Mouse (Mus musculus): ENCODE results near the gene Slc10a4.

Gene Slc10a4

DNA sequence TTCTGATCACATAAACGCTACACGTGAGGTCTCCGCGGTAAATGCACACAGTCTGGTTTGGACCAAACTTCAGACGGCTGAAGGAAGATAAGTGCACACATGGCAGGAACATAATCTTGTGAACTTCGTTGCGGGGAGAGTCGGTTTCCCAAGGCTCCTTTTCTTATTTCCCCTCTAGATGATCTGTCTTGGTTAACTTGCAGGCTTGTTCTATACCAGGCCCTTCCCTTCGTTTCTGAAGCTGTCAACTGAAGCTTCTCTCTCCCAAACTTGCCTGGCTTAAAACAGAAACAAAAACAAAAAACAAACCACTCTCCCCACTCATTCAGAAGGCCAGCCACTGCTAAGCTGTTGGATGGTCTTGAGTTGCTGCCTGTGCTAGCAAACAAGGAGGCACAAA is 8.1 kb downstream of the Slc10a4 start:
- no peak for DNase-seq (ENCODE audit: low spot score in 2 of 2)

DNA sequence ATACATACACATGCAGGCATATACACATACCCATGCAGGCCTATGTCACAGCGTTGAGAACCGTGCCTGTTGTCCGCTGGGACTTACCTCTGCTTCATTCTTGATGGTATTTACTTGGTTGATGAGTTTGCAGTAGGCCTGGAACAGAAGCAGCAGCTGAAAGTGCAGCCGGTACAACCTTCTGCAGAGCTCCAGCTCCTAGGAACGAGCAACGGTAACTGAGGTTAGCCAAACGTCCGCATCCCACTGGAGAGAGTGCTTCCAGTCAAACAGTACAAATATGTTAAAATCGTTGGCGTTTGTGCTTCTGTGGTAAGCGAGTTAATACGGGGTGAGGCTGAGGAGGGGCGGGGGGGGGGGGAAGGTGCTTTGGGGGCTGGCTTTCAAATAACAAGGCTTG is 17.1 kb downstream of the Slc10a4 start:
- no peak for DNase-seq (ENCODE audit: low spot score in 2 of 2)

DNA sequence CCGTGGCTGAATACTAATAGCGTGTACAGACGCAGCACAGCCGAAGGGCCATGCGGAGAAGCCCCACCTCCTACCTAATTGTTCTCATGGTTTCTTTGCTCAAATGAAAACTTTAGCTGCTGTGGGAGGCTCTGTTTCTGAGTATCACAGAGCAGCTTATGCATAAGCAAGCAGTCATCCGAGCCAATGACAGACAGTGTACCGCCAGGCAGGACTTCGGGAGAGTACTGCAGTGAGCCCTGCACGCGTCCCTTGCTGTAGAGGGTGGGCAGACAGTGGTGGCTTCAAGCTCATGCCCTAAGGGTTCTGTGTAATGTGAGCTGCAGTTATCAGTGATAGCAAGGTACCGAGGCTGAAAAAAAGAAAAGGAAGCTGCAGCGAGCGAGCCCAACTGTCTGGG is 22.0 kb downstream of the Slc10a4 start:
- DNase-seq (ENCODE audit: low spot score in 2 of 2), result no peak

DNA sequence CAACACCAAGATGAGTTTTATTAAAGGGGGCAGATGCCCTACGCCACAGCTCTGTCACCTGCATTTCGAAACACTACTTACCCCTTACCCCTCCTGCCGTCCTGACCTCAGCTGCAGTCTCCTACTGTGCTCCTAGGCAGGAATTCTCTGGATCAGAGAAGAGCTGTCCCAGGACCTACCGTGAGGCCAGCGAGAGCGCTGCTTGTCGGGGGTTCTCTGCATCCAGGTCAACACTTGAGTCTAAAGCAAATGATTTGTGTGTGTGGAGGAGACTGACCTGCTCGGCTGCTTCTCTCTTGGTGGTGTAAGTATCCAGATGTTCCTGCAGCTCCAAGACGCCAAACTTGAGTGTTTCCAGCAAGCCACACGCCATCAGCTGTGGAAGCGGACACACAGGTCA is 25.8 kb downstream of the Slc10a4 start:
- no peak for DNase-seq (ENCODE audit: low spot score in 2 of 2)

DNA sequence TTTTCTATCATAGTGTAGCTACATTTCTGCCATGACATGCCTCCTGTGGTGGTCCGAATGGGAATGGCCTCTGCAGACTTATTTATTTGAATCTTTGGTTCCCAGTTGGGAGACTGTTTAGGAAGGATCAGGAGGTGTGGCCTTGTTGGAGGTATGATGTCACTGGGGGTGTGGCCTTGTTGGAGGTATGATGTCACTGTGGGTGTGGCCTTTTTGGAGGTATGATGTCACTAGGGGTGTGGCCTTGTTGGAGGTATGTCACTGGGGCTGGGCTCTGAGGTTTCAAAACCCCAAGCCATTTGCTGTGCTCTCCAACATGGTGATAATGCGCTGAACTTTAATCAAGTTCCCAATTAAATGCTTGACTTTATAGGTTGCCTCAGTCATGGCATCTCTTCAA is 37.4 kb downstream of the Slc10a4 start:
- no peak for DNase-seq (ENCODE audit: low spot score in 2 of 2)

DNA sequence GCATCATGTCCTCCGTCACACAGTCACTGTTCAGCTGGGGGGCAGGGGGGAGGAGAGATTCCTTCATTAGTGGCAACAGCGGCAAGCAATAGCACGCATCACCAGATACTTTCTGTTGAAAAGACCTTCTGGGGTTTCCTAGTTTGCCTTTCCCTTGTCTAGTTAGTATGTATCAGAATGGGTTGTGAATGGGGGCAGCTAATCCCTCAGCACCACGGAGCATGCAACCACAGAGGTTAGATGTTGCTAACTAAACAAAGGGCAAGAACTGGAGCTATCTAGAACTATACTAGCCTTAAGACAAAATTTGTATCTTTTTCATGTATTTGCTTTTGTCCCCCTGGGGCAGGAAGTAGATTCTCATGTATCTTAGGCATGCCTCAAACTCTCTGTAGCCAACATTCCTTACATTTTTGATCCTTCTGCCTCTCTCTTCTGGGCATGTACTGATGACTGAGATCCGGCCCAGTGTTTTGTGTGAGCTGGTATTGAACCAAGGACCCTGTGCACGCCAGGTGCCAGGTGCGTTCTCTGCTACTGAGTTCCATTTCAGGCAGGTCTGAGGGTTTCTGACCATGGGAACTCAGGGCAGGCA is 41.1 kb downstream of the Slc10a4 start:
- DNase-seq (ENCODE audit: low spot score in 2 of 2), result no peak

DNA sequence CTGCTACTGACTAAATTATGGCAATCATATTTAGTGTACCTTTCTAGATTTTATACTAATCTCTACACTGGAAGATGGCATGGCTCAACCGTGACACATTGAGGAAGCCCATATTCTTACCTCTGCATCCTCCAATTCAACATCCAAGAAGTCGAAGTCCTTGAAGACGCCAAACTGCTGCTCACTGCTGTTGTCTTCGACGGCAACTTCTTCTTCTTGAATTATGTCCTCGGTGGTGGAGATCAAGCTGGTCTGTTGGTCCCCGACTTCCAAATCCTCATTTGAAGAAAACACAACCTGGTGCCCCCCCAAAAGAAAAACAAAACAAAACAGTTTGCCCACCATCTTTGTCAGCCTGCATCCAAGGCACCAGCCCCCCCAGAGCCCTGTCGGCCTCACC is 47.2 kb downstream of the Slc10a4 start:
- no peak for DNase-seq (ENCODE audit: low spot score in 2 of 2)

DNA sequence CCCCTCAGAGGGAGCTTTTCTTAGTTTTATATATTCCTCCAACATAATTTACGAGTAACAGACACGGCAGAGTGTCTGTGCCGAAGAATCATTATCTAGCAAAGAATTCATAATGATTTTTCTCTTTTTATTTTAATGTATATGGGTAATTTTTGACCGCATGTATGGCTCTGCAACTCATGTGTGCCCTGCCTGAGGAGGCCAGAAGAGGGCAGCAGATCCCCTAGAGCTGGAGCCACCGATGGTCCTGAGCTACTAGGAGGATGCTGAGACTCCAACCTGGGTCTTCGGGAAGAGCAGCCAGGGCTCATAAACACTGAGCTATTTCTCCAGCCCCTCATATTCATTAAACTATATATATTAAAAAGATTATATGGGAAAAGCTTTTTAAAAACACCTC is 49.8 kb downstream of the Slc10a4 start:
- DNase-seq (ENCODE audit: low spot score in 2 of 2), result no peak

DNA sequence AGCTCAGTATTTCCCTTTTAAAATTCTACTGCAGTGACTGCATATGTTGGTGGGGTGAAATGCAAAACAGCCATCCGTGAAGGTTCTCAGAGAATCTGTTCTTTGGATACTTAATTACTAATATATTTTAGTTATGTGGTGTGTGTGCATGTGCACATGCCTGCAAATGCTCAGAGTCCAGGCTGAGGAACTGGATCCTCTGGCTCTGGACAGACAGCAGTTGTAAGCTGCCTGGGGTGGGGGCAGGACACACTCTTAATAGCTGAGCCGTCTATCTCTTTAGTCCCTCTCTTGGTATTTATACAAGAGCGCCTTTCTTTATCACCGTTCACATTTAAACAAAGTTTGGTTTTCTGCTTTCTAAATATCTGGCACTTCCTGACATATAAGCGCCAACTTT is 50.3 kb downstream of the Slc10a4 start:
- DNase-seq (ENCODE audit: low spot score in 2 of 2), result no peak

DNA sequence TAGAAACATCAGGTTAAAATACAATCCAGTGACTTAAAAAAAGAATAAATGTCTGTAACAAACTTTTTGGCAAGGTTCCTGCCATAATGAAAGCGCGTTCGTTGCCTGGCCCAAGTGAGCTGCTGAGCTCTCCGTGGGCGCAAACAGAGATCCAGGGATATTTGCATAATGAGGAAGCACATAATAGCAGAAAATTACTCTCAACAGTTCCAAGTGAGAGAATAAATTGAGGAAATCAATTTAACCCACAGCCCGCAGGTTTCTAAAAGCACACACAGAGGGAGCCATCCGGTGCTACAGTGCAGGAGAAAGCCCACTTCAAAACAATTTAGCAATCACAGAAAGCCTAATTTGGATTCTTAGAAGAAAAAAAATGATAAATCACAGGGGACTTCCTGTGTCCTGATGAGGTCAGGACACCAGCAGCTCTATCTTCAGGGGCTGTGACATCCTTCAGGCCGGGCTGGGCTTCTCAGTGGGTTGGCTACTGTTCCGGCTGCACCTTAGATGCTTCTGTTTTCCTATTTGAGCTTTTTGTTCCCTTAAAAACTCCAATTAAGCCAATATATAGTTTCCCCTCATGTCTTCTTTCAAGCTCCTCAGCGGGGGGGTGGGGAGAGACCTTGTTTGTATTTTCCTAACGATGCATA is 54.9 kb downstream of the Slc10a4 start:
- peak; percentile 43 to 58 for DNase-seq (ENCODE audit: low spot score in 2 of 2)

Data from right cerebral cortex, postnatal 10 days (tissue).